Mouse (Mus musculus) heart, embryonic 12.5 days (tissue): ENCODE results near the gene Rgcc. TPM values are rescaled to one million over a fixed set of nuclear protein-coding genes. Genes with fewer than 3 reads are reported as not detected.

Experiments used
- ATAC-seq: fragments of 200-750 bp; cut with Nextera tagmentation; 2 replicates; pipeline ENCODE4 v1.8.0; 2017; ENCODE audit warnings: moderate TSS enrichment, moderate library complexity; ENCODE audit not compliant: insufficient number of reproducible peaks, low FRiP score
- H3K27ac ChIP-seq: fragments of 300-500 bp; sonication (generic); 2 replicates; pipeline ENCODE4 v1.5.1; 2016; ENCODE audit warnings: mild to moderate bottlenecking, moderate library complexity; ENCODE audit not compliant: poor library complexity, severe bottlenecking
- H3K27me3 ChIP-seq: fragments of 300-500 bp; sonication (generic); replicated peaks from 2 replicates; pipeline ENCODE4 v1.6.1; 2016; ENCODE audit warnings: mild to moderate bottlenecking, moderate library complexity
- H3K36me3 ChIP-seq: fragments of 300-500 bp; sonication (generic); 2 replicates; pipeline ENCODE4 v1.6.1; 2016; ENCODE audit warnings: mild to moderate bottlenecking, moderate library complexity
- H3K4me1 ChIP-seq: fragments of 300-500 bp; sonication (generic); replicated peaks from 2 replicates; pipeline ENCODE4 v1.6.1; 2016; ENCODE audit warnings: mild to moderate bottlenecking
- H3K4me2 ChIP-seq: fragments of 300-500 bp; sonication (generic); 2 replicates; pipeline ENCODE4 v1.6.1; 2016; ENCODE audit warnings: mild to moderate bottlenecking, moderate library complexity
- H3K4me3 ChIP-seq: fragments of 300-500 bp; sonication (generic); 2 replicates; pipeline ENCODE4 v1.5.1; 2016; ENCODE audit warnings: mild to moderate bottlenecking
- H3K9ac ChIP-seq: fragments of 300-500 bp; sonication (generic); 2 replicates; pipeline ENCODE4 v1.6.1; 2016; ENCODE audit warnings: mild to moderate bottlenecking, moderate library complexity
- H3K9me3 ChIP-seq: fragments of 300-500 bp; sonication (generic); replicated peaks from 2 replicates; pipeline ENCODE4 v1.6.1; 2016; ENCODE audit warnings: mild to moderate bottlenecking, moderate library complexity
- WGBS: fragments of 180-500 bp; shearing (Covaris S2); methylation state at CpG from one replicate; pipeline ENCODE4 v1.1.7; 2016; 5-methylcytosine and 5-hydroxymethylcytosine counted together
- polyA plus RNA-seq: library from polyadenylated mRNA; unstranded; fragments of >200 nt; fragmentation: Nextera tagmentation; extraction: Ambion mirVana; gene quantifications from 2 replicates; pipeline ENCODE4 v1.2.1, GENCODE M21; 2016

The Rgcc gene
- polyA plus RNA-seq, 1 experiment from 2014 or later = 11.6 TPM

DNA sequence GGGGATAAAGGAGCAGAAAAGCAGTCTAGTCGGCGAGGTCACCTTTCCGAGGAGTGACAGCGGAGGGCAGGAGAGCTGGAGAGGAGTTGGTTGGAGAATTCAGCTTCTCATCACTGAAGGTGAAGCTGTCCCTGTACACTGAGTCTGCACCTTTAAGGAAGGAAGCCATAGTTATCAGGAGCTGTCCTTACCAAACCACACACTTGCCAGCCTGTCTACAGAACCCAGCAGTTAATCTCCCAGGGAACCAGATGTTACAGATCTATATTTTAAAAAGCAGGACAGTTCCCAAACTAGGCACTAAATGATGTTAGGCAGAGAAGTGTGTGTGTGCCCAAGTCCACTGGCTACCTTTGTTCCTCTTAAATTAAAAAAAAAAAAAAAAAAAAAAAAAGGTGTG, 9.8 kb downstream of the Rgcc start:
- H3K4me1 ChIP-seq = peaks cover 40% of the 10 kb centered on the region
- H3K4me2 ChIP-seq = no peak overlapping the region

DNA sequence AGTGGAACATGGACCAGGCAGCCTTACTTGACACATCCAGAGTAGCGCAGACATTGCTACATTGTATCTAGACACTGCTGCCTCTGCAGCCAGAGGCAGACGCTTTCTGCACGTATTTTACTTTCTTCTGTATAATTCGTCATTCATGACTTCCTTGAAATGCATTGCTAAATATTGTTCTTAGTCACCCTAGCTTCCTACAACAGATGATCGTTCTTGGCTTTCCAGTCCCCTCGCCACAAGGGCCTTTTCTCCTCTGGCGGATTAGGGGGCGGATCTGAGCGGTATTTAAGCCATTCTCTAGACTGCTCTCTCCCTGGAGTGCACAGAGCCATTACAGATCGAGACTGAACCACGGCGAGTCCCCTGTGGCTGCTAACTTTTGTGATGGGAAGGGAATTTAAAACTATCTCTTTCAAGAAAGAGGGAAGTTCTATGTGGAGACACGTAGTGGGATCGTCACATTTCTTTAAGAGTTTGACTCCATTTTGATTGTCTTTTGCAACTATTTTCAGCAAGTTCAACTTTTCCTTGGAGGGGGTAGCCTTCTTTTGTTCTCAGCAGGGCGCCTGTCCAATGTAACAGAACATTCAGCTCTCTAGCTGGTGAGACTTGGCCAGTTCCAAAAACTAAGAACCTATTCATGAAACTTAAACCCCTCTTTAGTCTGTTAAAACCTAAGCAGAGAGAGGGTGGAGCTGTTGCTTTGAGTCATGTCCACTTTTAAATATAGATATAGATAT, 10.6 kb downstream of the Rgcc start:
- Histone ChIP-seq H3K4me1 (peaks cover 40% of the 10 kb centered on the region), H3K4me3 (no peak overlapping the region), H3K36me3 (no peaks in the 10 kb centered on the region), H3K27ac (no peak overlapping the region), H3K9ac (no peak overlapping the region), H3K4me2 (peak overlapping the region; percentile 46), H3K9me3 (no peaks in the 10 kb centered on the region), H3K27me3 (0 out of 2 replicates have a peak, but pooled peaks cover 3% of the 10 kb centered on the region)
- WGBS = 55% methylated on average over 15 of the region's 15 CpGs
- ATAC-seq = no peak

More for the DNA sequence above, 9.8 kb downstream of the Rgcc start:
- Histone ChIP-seq H3K36me3 (no peaks in the 10 kb centered on the region), H3K27ac (no peak overlapping the region), H3K27me3 (0 out of 2 replicates have a peak, but pooled peaks cover 3% of the 10 kb centered on the region), H3K9ac (no peak overlapping the region), H3K9me3 (no peaks in the 10 kb centered on the region), H3K4me3 (no peak overlapping the region)
- 92% methylated on average over 4 of the region's 4 CpGs for WGBS
- no peak for ATAC-seq

DNA sequence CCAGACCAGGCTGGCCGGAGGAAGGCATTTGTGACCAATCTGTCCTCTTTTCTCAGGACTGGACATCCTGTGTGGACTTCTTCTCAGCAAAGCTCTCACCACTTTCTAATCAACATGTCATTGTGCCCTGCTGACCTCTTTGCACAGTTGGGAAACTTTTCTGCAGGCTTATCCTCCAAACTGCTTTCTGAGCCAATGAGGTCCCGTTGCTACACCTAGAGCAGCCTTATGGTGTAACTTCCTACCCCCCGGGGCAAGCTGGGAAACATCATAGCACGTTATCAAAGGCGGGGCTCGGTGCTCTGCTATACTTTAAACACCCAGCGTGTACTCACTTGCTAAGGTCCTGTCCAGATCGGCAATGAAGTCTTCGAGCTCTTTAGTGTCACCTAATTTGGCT, 11.5 kb downstream of the Rgcc start:
- Histone ChIP-seq H3K9ac (no peak overlapping the region), H3K9me3 (no peaks in the 10 kb centered on the region), H3K36me3 (no peaks in the 10 kb centered on the region), H3K4me3 (no peak overlapping the region), H3K27ac (no peak overlapping the region), H3K27me3 (no peaks in the 10 kb centered on the region), H3K4me2 (peak overlapping the region; percentile 46), H3K4me1 (peaks cover 40% of the 10 kb centered on the region)
- 0 out of 2 replicates have a peak, but pooled peaks have one; percentile 23 for ATAC-seq
- WGBS = 20% methylated on average over 9 of the region's 9 CpGs

DNA sequence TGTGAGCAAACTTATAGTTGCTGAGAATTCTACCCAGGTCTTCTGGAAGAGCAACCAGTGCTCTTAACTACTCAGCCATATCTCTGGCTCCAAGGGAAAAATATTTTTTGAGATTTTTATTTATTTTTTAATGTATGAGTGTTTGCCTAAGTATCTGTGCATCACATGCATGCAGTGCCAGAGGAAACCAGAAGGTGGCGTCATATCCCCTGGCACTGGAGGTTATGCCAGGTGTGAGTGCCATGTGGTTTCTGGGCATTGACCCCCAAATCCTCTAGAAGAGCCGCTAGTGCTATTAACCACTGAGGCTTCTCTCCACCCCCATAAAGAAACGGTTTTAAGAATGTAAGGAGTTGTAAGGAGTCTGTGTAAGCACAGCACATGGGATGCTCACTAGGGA, 13.2 kb downstream of the Rgcc start:
- no peak overlapping the region for H3K4me3 ChIP-seq
- H3K4me2 ChIP-seq = no peak overlapping the region
- H3K9ac ChIP-seq = no peak overlapping the region
- no peaks in the 10 kb centered on the region; the same call in 1 of the 2 replicates for H3K9me3 ChIP-seq
- ATAC-seq = no peak
- peaks cover 32% of the 10 kb centered on the region for H3K4me1 ChIP-seq
- H3K36me3 ChIP-seq = no peaks in the 10 kb centered on the region
- 64% methylated on average over 3 of the region's 3 CpGs for WGBS
- no peaks in the 10 kb centered on the region for H3K27me3 ChIP-seq
- H3K27ac ChIP-seq = no peak overlapping the region

DNA sequence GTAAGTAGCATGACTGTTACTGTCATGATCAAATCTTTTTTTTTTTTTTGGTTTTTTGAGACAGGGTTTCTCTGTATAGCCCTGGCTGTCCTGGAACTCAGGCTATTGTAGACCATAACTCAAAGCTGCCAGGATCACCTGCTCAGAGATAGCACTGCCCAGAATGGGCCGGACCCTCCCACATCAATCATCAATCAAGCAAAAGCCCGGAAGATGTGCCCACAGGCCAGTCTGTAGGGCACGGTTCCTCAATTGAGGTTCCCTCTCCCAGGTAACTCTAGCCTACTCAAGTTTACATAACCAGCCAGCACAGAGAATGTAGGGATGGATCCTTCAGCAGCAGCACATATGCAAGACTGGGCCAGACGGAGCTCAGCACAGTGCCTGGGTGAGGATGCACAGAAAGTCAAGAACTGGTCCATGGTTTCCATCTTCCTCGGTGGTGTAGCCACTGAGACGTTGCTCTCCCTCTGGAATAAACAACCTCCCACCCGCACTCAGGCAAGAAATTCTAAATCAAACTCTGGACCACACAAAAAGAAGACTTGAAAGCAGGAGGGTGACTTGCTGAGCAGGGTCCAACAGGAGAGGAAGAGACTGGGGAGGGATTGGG, 14.1 kb downstream of the Rgcc start:
- no peak for ATAC-seq
- Histone ChIP-seq H3K9ac (no peak overlapping the region), H3K9me3 (no peaks in the 10 kb centered on the region; the same call in 1 of the 2 replicates), H3K36me3 (no peaks in the 10 kb centered on the region), H3K4me3 (no peak overlapping the region), H3K4me2 (no peak overlapping the region), H3K4me1 (peaks cover 23% of the 10 kb centered on the region), H3K27me3 (no peaks in the 10 kb centered on the region), H3K27ac (no peak overlapping the region)
- WGBS = 89% methylated on average over 7 of the region's 7 CpGs

DNA sequence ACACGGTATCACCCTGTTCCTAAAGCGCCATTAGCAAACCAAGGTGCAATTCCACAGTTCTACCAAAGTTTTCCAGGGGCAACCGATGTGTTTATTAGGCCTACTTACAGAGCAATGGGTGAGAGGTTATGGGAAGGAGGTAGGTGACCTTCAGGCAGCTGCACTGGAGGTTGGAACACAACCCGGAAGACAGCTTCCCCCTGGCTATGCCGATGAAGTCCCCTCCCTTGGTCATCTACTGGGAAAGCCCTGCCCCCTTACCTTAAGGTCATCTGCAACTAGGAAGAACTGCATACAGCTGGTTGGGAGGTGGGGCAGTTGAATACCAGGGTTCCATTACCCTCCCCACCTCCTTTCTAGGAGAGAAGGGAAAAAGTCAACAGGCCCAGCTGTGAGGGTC, 15.9 kb downstream of the Rgcc start:
- Histone ChIP-seq H3K9me3 (no peaks in the 10 kb centered on the region; the same call in 1 of the 2 replicates), H3K4me1 (peaks cover 16% of the 10 kb centered on the region), H3K27me3 (no peaks in the 10 kb centered on the region), H3K4me3 (no peak overlapping the region), H3K36me3 (no peaks in the 10 kb centered on the region), H3K9ac (no peak overlapping the region), H3K27ac (no peak overlapping the region), H3K4me2 (no peak overlapping the region)
- WGBS = 91% methylated on average over 5 of the region's 5 CpGs
- no peak for ATAC-seq

DNA sequence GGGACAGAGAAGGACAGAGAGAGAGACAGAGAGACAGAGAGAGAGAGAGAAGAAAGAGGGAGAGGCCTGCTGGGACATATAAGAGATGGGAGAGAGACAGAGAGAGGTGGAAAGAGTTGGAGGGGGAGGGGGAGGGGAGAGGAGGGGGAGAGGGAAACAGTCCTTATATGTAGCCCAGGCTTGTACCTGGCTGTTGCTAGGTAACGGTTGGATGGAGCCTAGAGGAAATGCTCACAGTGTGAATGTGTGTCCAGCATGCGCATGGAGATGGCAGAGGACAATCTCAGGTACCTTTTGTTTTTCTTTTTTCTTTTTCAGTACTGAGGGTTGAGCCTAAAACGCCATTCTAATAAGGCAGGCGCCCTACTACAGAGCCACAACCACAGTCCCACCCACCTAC, 16.8 kb downstream of the Rgcc start:
- 77% methylated on average over 4 of the region's 4 CpGs for WGBS
- Histone ChIP-seq H3K9ac (no peak overlapping the region), H3K27ac (no peak overlapping the region), H3K27me3 (no peaks in the 10 kb centered on the region), H3K36me3 (no peaks in the 10 kb centered on the region), H3K4me3 (no peak overlapping the region), H3K9me3 (no peaks in the 10 kb centered on the region; the same call in 1 of the 2 replicates), H3K4me2 (no peak overlapping the region), H3K4me1 (peaks cover 7% of the 10 kb centered on the region)
- ATAC-seq = no peak

DNA sequence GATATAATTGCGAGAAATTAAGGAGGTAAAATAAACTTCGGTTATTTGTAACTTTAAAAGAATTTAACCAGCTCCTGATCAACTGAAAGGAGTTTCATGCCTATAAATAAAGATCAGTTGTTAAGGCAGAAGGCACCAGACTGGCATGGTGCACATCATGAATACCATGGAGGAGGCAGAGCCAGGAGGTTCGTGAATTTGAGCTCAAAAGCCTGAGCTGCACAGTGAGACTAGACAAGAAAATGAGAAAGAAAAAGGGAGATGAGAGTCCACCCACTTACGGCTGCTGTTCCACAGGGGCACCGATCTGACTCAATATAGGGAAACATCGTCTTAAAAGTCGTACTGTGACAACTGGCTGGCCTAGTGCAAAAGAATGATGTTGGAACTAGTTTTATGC, 17.5 kb downstream of the Rgcc start:
- WGBS = 87% methylated on average over 7 of the region's 7 CpGs
- peaks cover 5% of the 10 kb centered on the region; the same call in 1 of the 2 replicates for H3K4me1 ChIP-seq
- no peak overlapping the region for H3K9ac ChIP-seq
- H3K4me2 ChIP-seq = no peak overlapping the region
- no peaks in the 10 kb centered on the region for H3K27me3 ChIP-seq
- no peaks in the 10 kb centered on the region for H3K36me3 ChIP-seq
- ATAC-seq = no peak
- no peaks in the 10 kb centered on the region; the same call in 1 of the 2 replicates for H3K9me3 ChIP-seq
- H3K4me3 ChIP-seq = no peak overlapping the region
- no peak overlapping the region for H3K27ac ChIP-seq

DNA sequence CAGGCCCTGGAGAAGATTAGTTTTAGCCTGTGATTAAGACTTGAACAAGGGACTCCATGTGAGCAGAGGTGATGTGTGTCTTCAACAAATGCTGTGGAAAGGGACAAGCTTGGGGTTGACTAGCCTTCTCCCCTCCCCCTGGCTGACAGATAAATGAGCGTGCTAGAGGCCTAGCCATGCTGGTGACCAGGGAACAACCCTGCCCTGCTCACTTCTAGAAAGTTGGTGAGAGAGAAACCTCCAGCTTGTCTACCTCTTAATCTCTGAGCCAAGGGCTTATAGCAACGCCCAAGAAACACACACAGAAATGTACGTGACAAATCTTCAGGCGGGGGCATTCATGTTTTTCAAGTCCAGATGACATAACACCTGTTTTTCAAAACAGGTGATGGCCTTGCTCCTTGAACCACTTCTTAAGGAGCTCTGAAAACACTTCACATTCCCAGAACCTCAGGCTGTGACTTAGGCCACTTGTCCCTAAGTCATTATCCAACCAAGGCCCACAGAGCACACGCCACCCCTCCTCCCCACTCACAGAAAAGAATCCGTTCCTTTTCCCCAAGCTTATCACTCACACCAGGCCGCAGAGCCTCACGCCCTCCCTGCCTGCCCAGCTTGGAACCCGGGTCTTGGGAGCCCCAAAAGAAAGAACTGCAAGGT, 19.4 kb downstream of the Rgcc start:
- no peak overlapping the region for H3K4me2 ChIP-seq
- WGBS = 72% methylated on average over 9 of the region's 9 CpGs
- H3K4me3 ChIP-seq = no peak overlapping the region
- H3K9me3 ChIP-seq = no peaks in the 10 kb centered on the region; the same call in 1 of the 2 replicates
- no peak overlapping the region for H3K27ac ChIP-seq
- H3K27me3 ChIP-seq = no peaks in the 10 kb centered on the region
- H3K36me3 ChIP-seq = no peaks in the 10 kb centered on the region
- H3K9ac ChIP-seq = no peak overlapping the region
- no peak for ATAC-seq
- H3K4me1 ChIP-seq = peaks cover 17% of the 10 kb centered on the region

DNA sequence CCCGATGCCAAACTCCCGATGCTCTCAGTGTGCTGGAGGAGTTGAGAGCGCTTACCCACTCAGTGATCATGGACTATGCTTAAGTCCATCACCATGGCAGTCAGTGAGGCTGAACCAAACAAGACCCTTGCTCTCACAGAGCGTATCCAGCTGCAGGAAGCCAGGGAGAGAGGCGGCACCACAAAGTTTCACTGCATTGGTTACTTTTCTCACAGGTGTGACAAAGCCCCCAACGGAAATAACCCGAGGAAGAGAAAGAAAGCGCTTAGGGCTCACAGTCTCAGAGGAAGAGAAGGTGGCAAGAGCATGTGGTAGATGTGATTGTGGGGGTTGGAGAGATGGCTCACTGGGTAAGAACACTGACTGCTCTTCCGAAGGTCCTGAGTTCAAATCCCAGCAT, 21.0 kb downstream of the Rgcc start:
- Histone ChIP-seq H3K4me1 (peaks cover 22% of the 10 kb centered on the region), H3K9me3 (no peaks in the 10 kb centered on the region; the same call in 1 of the 2 replicates), H3K4me2 (no peak overlapping the region), H3K27ac (no peak overlapping the region), H3K27me3 (no peaks in the 10 kb centered on the region), H3K4me3 (no peak overlapping the region), H3K9ac (no peak overlapping the region), H3K36me3 (no peaks in the 10 kb centered on the region)
- ATAC-seq = no peak
- WGBS = 84% methylated on average over 9 of the region's 9 CpGs

DNA sequence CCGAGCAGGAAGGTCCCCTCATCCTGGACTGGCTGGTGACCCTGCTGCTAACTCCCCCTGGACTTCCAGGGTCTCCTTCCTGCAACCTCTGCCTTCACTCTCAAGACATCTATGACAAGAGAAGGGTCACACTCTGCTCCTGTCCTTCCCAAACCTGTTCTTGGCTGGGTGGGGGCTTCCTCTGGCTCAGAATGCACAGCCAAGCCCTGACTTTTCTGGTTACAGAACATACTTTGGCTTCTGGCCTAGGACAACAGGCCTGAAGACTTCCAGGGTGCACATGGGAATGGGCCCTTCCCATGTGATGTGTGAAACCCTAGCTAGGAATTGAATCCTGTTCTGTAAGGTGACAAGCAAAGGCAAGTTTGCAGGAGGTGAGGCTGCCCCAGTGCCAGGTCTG, 22.0 kb downstream of the Rgcc start:
- Histone ChIP-seq H3K27me3 (no peaks in the 10 kb centered on the region), H3K9ac (no peak overlapping the region), H3K4me3 (no peak overlapping the region), H3K4me1 (peaks cover 27% of the 10 kb centered on the region), H3K4me2 (no peak overlapping the region), H3K27ac (no peak overlapping the region), H3K36me3 (no peaks in the 10 kb centered on the region), H3K9me3 (no peaks in the 10 kb centered on the region; the same call in 1 of the 2 replicates)
- ATAC-seq = no peak
- WGBS = 76% methylated on average over 1 of the region's 1 CpGs
